Mouse (Mus musculus): ENCODE measurements around the gene Cmc2. TPM values are rescaled to one million over a fixed set of nuclear protein-coding genes. Genes with fewer than 3 reads are reported as not detected.

Gene Cmc2
- polyA plus RNA-seq, 1 experiment, result 55.1 TPM

GRCm38 (mm10) chr8:116943555-116944384, 22.5 kb upstream of the Cmc2 start:
- H3K36me3 ChIP-seq (ENCODE audit: control insufficient read depth, insufficient read depth), result no peaks in the 10 kb centered on the region
- no peaks in the 10 kb centered on the region for H3K79me3 ChIP-seq (ENCODE audit: low read depth)
- peaks cover 19% of the 10 kb centered on the region for H3K79me2 ChIP-seq (ENCODE audit: control insufficient read depth, insufficient read depth)
- no peaks in the 10 kb centered on the region for H3K27me3 ChIP-seq (ENCODE audit: control insufficient read depth, insufficient read depth, insufficient read length)
- TF ChIP-seq CEBPB (IDR thresholded peaks at IDR 0.05; ENCODE audit: low read depth) (no peak), MYOD1 (IDR thresholded peaks at IDR 0.05; ENCODE audit: control insufficient read depth, insufficient read length, low read depth) (no peak), MYOG (IDR thresholded peaks at IDR 0.05; ENCODE audit: control insufficient read depth, extremely low read depth, insufficient read length) (no peak), FOSL1 (IDR thresholded peaks at IDR 0.05; ENCODE audit: insufficient read depth, low read length, poor library complexity, severe bottlenecking) (no peak), MAX (IDR thresholded peaks at IDR 0.05) (no peak), CTCF (IDR thresholded peaks at IDR 0.05; ENCODE audit: control insufficient read depth, insufficient read depth, insufficient read length) (no peak), USF1 (IDR thresholded peaks at IDR 0.05; ENCODE audit: low read depth) (no peak)
- H3ac ChIP-seq (ENCODE audit: control insufficient read depth, insufficient read length, low read depth), result peak overlapping the region; percentile 90
- H3K4me3 ChIP-seq (ENCODE audit: insufficient read depth, poor library complexity, severe bottlenecking), result peak overlapping the region; percentile 79

- H3K79me2 ChIP-seq (ENCODE audit: control insufficient read depth, insufficient read depth), result peaks cover 19% of the 10 kb centered on the region
- TF ChIP-seq USF1 (IDR thresholded peaks at IDR 0.05; ENCODE audit: low read depth) (no peak), CEBPB (IDR thresholded peaks at IDR 0.05; ENCODE audit: low read depth) (no peak), MYOD1 (IDR thresholded peaks at IDR 0.05; ENCODE audit: control insufficient read depth, insufficient read length, low read depth) (no peak), MAX (IDR thresholded peaks at IDR 0.05) (peak; percentile 39), CTCF (IDR thresholded peaks at IDR 0.05; ENCODE audit: control insufficient read depth, insufficient read depth, insufficient read length) (peak; percentile 75), MYOG (IDR thresholded peaks at IDR 0.05; ENCODE audit: control insufficient read depth, extremely low read depth, insufficient read length) (no peak), FOSL1 (IDR thresholded peaks at IDR 0.05; ENCODE audit: insufficient read depth, low read length, poor library complexity, severe bottlenecking) (no peak)
- peak within 1 kb of the TSS; percentile 79 for H3K4me3 ChIP-seq (ENCODE audit: insufficient read depth, poor library complexity, severe bottlenecking)
- H3K79me3 ChIP-seq (ENCODE audit: low read depth), result no peaks in the 10 kb centered on the region
- H3K36me3 ChIP-seq (ENCODE audit: control insufficient read depth, insufficient read depth), result no peaks in the 10 kb centered on the region
- peak within 1 kb of the TSS; percentile 90 for H3ac ChIP-seq (ENCODE audit: control insufficient read depth, insufficient read length, low read depth)
- no peaks in the 10 kb centered on the region for H3K27me3 ChIP-seq (ENCODE audit: control insufficient read depth, insufficient read depth, insufficient read length)
Observed at GRCm38 (mm10) chr8:116943161-116943554, 21.9 kb upstream of the Cmc2 start, which contains the start of gene Atmin. Atmin (plus strand) TSS chr8:116943393.

DNA sequence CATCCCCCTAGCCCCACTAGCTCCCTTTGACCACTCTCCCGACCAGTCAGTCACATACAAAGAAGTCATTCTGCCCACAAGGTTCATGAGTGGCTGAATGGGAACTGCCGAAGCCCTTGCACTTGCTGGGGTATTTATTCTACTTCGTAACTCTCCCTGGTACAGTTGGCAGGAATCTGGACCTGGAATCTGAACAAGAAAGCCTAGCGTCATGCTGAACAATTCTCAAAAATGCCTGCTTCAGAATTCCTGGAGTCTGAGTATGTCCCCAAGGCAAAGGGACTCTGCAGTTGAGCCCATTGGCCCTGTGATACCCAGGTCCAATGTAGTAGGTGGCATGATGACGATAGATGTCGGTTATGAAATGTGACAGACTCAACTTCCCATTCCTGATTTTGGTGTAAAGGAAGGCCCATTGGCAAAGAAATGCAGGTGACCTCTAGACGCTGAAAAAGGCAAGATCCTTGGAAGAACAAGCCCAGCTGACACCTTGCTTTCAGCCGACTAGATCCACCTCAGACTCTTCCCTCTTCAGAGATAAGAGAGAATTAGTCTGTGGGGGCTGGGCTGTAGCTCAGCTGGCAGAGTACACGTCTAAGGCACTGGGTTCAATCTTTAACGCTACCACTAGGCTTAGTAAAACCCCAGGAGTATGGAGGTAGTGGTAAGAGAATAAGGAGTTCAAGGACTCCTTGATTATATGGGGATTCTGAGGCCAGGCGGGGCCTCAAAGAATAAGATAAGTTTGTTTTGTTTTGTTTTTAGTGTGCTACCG, 21.2 kb upstream of the Cmc2 start:
- Histone ChIP-seq H3K79me3 (ENCODE audit: low read depth) (no peaks in the 10 kb centered on the region), H3K27me3 (ENCODE audit: control insufficient read depth, insufficient read depth, insufficient read length) (no peaks in the 10 kb centered on the region), H3K4me3 (ENCODE audit: insufficient read depth, poor library complexity, severe bottlenecking) (no peak overlapping the region), H3K36me3 (ENCODE audit: control insufficient read depth, insufficient read depth) (peaks cover 4% of the 10 kb centered on the region), H3ac (ENCODE audit: control insufficient read depth, insufficient read length, low read depth) (no peak overlapping the region), H3K79me2 (ENCODE audit: control insufficient read depth, insufficient read depth) (peaks cover 13% of the 10 kb centered on the region)
- no peak for TF ChIP-seq CTCF (IDR thresholded peaks at IDR 0.05; ENCODE audit: control insufficient read depth, insufficient read depth, insufficient read length)
- TF ChIP-seq FOSL1 (IDR thresholded peaks at IDR 0.05; ENCODE audit: insufficient read depth, low read length, poor library complexity, severe bottlenecking), result no peak
- no peak for TF ChIP-seq MYOD1 (IDR thresholded peaks at IDR 0.05; ENCODE audit: control insufficient read depth, insufficient read length, low read depth)
- no peak for TF ChIP-seq USF1 (IDR thresholded peaks at IDR 0.05; ENCODE audit: low read depth)
- no peak for TF ChIP-seq MAX (IDR thresholded peaks at IDR 0.05)
- no peak for TF ChIP-seq CEBPB (IDR thresholded peaks at IDR 0.05; ENCODE audit: low read depth)
- no peak for TF ChIP-seq MYOG (IDR thresholded peaks at IDR 0.05; ENCODE audit: control insufficient read depth, extremely low read depth, insufficient read length)

DNA sequence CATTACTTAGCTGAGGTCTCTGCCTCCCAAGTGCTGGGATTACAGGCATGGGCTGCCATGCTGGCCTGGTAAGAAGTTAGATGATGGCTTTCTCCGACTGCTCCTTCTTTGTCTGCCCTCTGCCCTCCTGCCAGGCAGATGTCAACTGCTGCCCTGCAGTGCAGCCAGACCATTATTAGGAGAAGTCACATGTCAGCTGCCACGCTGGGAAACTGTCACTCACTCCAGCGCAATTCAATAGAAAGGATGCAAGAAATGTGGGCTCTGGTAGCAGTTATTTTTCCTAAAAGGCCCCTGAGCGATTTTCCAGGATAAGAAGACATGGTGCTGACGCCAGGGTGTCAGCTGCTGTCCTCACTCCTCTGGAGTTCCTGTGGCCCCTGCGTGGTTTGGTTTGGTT, 14.3 kb upstream of the Cmc2 start:
- Histone ChIP-seq H3K27me3 (ENCODE audit: control insufficient read depth, insufficient read depth, insufficient read length) (no peaks in the 10 kb centered on the region), H3K79me2 (ENCODE audit: control insufficient read depth, insufficient read depth) (no peaks in the 10 kb centered on the region), H3K79me3 (ENCODE audit: low read depth) (no peaks in the 10 kb centered on the region), H3K4me3 (ENCODE audit: insufficient read depth, poor library complexity, severe bottlenecking) (no peak overlapping the region), H3K36me3 (ENCODE audit: control insufficient read depth, insufficient read depth) (peaks cover 63% of the 10 kb centered on the region), H3ac (ENCODE audit: control insufficient read depth, insufficient read length, low read depth) (no peak overlapping the region)
- TF ChIP-seq FOSL1 (IDR thresholded peaks at IDR 0.05; ENCODE audit: insufficient read depth, low read length, poor library complexity, severe bottlenecking) (no peak), MYOD1 (IDR thresholded peaks at IDR 0.05; ENCODE audit: control insufficient read depth, insufficient read length, low read depth) (no peak), MYOG (IDR thresholded peaks at IDR 0.05; ENCODE audit: control insufficient read depth, extremely low read depth, insufficient read length) (no peak), USF1 (IDR thresholded peaks at IDR 0.05; ENCODE audit: low read depth) (no peak), CEBPB (IDR thresholded peaks at IDR 0.05; ENCODE audit: low read depth) (no peak), MAX (IDR thresholded peaks at IDR 0.05) (no peak), CTCF (IDR thresholded peaks at IDR 0.05; ENCODE audit: control insufficient read depth, insufficient read depth, insufficient read length) (no peak)

DNA sequence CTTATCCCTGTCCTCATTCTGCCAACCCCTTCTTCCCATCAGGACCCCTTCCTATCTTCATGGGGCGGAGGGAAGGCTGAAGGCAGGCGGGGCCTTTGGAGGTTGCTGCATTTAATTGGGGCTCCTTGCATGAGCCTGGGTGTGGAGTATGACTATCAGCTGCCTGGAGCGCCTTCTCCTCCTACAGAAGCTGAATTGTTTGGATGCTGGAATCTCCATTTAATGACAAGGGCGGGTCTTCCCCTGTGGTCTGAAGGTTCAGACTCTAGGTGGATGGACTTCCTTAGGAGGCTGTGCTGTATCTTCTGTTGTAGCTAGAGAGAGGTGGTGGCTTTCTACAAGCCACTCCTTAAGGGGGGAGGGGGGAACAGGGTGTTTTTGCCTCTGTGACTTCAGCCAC, 13.7 kb upstream of the Cmc2 start:
- peaks cover 65% of the 10 kb centered on the region for H3K36me3 ChIP-seq (ENCODE audit: control insufficient read depth, insufficient read depth)
- H3K4me3 ChIP-seq (ENCODE audit: insufficient read depth, poor library complexity, severe bottlenecking), result no peak overlapping the region
- H3K79me3 ChIP-seq (ENCODE audit: low read depth), result no peaks in the 10 kb centered on the region
- no peaks in the 10 kb centered on the region for H3K79me2 ChIP-seq (ENCODE audit: control insufficient read depth, insufficient read depth)
- H3ac ChIP-seq (ENCODE audit: control insufficient read depth, insufficient read length, low read depth), result no peak overlapping the region
- no peaks in the 10 kb centered on the region for H3K27me3 ChIP-seq (ENCODE audit: control insufficient read depth, insufficient read depth, insufficient read length)
- TF ChIP-seq CTCF (IDR thresholded peaks at IDR 0.05; ENCODE audit: control insufficient read depth, insufficient read depth, insufficient read length), result no peak
- no peak for TF ChIP-seq FOSL1 (IDR thresholded peaks at IDR 0.05; ENCODE audit: insufficient read depth, low read length, poor library complexity, severe bottlenecking)
- TF ChIP-seq CEBPB (IDR thresholded peaks at IDR 0.05; ENCODE audit: low read depth), result no peak
- no peak for TF ChIP-seq MAX (IDR thresholded peaks at IDR 0.05)
- TF ChIP-seq USF1 (IDR thresholded peaks at IDR 0.05; ENCODE audit: low read depth), result no peak
- no peak for TF ChIP-seq MYOG (IDR thresholded peaks at IDR 0.05; ENCODE audit: control insufficient read depth, extremely low read depth, insufficient read length)
- TF ChIP-seq MYOD1 (IDR thresholded peaks at IDR 0.05; ENCODE audit: control insufficient read depth, insufficient read length, low read depth), result no peak
